Mouse (Mus musculus) naive thymus-derived CD4-positive, alpha-beta T cell, adult 2 months (primary cell): ENCODE results near the gene Kbtbd3.

Experiments
- DNase-seq: peaks from one replicate; pipeline ENCODE4 v3.0.0-alpha.2; 2011; ENCODE audit warnings: low read depth

Kbtbd3 gene

GRCm38 (mm10) chr9:4309351-4310085 lies at the start of gene Kbtbd3, which contains the start of gene Aasdhppt:
TSS of gene Kbtbd3 (plus strand) at chr9:4309833.
TSS of gene Aasdhppt (minus strand) at chr9:4309471.
- DNase-seq, result peak; percentile 100

GRCm38 (mm10) chr9:4259841-4260745 lies 49.5 kb upstream of the Kbtbd3 start:
- peak; percentile 65 for DNase-seq

GRCm38 (mm10) chr9:4260746-4261090 lies 48.9 kb upstream of the Kbtbd3 start:
- DNase-seq, result no peak

GRCm38 (mm10) chr9:4266881-4267280 lies 42.8 kb upstream of the Kbtbd3 start:
- DNase-seq, result no peak

GRCm38 (mm10) chr9:4283850-4284249 lies 25.8 kb upstream of the Kbtbd3 start:
- DNase-seq, result no peak

- DNase-seq, result no peak
These were observed 9.2 kb upstream of the Kbtbd3 start for GRCm38 (mm10) chr9:4300466-4300865.

- DNase-seq, result no peak
These were observed 4.8 kb upstream of the Kbtbd3 start for GRCm38 (mm10) chr9:4304867-4305266.

GRCm38 (mm10) chr9:4308628-4309350 lies 844 bp upstream of the Kbtbd3 start:
- DNase-seq, result no peak

GRCm38 (mm10) chr9:4310706-4311105 lies 1.1 kb downstream of the Kbtbd3 start:
- DNase-seq, result peak; percentile 26

- peak; percentile 38 for DNase-seq
These were observed 1.5 kb downstream of the Kbtbd3 start for GRCm38 (mm10) chr9:4311162-4311561.

- DNase-seq, result no peak
These were observed 4.3 kb downstream of the Kbtbd3 start for GRCm38 (mm10) chr9:4313946-4314345.

- no peak for DNase-seq
These were observed 6.1 kb downstream of the Kbtbd3 start for GRCm38 (mm10) chr9:4315746-4316145.

- no peak for DNase-seq
These were observed 9.5 kb downstream of the Kbtbd3 start for GRCm38 (mm10) chr9:4318939-4319721.

GRCm38 (mm10) chr9:4353163-4353562 lies 43.5 kb downstream of the Kbtbd3 start:
- DNase-seq, result no peak

GRCm38 (mm10) chr9:4375828-4376639 lies 66.4 kb downstream of the Kbtbd3 start, which contains the start of gene Msantd4:
TSS of gene Msantd4 (plus strand) at chr9:4376562.
- peak; percentile 94 for DNase-seq

- no peak for DNase-seq
These were observed 67.0 kb downstream of the Kbtbd3 start for GRCm38 (mm10) chr9:4376640-4377120.
